Mouse (Mus musculus) c-Kit-positive CD71-positive TER-119-positive erythroid progenitor cells, embryonic 14.5 days (primary cell): ENCODE data around the gene Duxf3.
"Not testable (repeated sequence)": the region's sequence is repeated elsewhere in the genome, so short reads cannot be mapped to it uniquely, and the experiment has no call there.

Experiments
- DNase-seq: peaks from one replicate; pipeline ENCODE4 v3.0.0-alpha.2; 2013; ENCODE audit warnings: low spot score

Duxf3 gene

DNA sequence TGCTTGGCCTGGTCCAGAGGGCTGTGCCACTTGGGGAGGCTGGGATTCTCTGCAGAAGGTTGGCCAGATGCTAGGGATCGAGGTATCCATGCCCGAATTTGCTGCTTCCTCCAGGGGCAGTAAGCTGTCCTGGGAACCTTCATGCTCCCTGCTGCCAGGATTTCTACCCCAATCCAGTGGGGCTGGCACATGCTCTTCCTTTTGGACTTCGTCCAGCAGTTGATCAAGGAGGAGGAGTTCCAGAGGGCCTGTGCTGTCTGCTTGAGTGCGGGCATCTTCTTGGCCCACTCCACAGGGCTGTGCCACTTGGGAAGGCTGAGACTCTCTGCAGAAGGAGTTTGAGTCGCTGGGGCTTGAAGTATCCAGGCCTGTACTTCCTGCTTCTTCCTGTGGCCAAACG lies 9.3 kb downstream of the Duxf3 start:
- DNase-seq = not testable (repeated sequence)

DNA sequence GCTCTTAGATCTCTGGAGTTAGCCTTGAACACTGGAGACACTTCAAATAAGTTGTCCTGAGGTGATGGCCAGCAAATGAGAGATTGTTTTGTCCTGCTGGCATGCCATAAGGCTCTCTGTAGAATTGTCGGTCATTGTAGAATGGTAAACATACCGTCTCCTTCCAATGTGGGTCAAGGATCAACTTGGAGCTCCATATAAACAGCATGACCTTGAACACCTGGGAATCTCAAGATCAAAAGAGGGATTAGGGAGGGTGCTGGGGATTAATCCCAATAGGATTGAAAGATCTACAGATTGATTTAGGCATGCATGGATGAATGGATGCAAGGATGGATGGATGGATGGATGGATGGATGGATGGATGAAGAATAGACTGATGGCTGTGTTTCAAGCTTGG lies 10.9 kb downstream of the Duxf3 start:
- not testable (repeated sequence) for DNase-seq

DNA sequence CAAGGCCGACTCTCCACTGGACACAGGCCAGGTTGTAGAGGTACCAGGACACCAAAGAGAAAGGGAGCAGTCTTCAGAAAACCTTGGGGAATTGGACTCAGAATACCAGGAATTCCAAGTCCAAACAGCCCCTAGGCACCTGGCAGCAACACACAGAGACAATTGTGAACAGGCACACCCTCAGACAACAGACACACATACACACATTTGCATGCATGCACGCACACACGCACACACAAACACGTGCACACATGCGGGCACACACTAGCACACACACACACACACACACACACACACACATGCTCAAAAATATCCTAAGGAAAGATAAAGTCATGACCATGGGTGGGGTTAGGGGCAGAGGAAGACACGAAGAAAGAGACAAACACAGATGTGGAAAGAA lies 11.7 kb downstream of the Duxf3 start:
- DNase-seq = no peak

DNA sequence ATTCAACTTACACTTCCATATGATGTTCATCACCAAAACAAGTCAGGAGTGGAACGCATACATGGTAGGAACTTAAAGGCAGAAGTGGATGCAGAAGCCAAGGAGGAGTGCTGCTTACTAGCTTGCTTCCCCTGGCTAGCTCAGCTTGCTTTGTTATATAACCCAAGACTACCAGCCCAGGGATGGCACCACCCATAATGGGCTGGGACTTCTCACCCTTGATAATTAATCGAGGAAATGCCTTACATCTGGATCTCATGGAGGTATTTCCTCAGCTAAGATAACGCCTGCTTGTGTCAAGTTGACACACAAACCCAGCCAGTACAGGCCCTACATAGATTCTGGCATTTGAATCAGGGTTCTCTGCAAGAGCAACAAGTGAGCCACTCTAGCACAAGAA lies 15.1 kb downstream of the Duxf3 start:
- no peak for DNase-seq

DNA sequence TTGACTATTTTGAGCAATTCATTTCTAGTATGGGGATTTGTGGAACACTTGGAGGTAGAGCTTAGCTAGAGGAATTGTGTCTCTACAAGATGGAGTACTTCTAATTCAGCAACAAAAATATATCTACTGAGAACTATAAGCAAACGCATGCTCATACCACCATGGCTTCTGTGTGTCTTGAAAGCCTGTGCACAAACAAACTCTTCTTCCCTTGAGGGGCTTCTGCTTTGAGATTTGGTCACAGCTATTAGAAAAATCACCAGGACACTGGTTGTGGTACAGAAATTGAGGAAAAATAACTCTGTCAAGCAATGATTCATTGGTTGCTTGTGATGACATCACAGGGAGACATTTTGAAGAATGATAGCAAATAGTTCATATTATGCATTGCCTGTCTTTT lies 17.1 kb downstream of the Duxf3 start:
- DNase-seq = no peak

DNA sequence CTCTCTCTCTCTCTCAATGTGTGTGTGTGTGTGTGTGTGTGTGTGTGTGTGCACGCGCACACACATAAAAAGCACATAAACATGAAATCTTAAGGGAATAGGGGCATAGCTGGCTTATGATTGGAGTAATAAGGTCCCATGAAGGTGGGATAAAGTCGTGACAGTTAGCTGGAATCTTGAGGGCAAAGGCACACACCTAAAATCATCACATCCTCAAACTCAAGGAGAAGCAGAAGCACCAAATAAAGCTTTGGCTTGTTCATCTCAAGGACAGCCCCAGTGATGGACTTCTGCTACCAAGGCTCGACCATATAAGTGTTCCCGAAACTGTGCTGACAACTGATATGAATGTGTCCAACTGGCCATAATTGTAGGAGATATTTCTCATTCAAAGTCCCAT lies 17.5 kb downstream of the Duxf3 start:
- no peak for DNase-seq

DNA sequence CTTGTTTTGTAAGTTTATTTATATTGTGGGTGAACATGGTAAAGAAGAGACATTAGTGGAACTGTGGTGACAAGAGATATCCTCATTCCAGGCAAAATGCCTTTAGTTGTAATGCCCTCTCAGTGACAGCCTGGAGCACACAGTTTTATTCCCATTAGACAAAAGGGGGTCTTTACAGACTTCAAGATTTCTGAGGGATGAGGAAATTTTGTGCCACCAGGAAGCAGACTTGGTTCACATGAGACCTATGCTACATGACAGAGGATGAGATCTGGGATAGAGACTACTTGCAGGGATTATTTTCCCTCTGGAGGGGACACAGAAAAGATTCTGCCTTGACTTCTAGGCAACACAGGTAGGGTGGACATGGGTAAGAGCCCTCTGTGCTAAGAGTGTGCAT lies 18.0 kb downstream of the Duxf3 start:
- no peak for DNase-seq

DNA sequence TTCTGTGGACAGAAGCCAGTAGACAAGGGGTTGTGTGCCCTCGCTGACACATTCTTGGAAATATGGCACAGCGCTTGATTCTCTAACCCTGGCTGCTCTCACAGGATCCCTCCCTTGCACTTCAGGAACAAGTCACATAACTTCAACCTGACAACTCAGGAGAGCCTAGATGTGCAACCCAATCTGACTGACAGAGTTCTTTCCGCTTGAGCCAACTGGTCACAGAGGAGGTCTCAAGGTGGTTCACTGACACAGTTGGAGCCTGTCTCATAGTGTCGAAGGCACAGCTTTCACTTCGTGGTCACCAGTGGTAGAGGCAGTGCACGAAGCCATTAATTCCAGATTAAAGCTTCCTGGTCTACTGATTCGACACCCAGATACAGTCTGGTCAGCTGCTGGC lies 20.2 kb downstream of the Duxf3 start:
- no peak for DNase-seq

DNA sequence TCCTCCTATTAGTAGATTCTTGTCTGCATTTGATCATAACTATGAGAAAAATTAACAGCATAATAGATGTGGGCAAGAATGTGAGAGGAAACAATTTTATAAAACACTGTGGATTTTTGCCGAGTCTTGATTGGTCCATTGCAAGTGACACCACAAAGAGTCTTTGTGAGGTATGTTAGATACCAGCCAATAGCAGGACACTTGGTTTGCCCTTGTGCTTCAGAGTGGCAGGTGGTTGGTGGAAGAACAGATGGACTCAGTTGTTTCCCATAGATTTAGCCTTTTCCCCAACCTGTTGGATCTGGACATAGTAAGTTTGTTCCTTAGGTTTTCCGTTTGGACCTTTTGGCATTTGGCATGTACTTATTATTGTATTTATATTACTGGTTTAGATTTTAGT lies 21.3 kb downstream of the Duxf3 start:
- no peak for DNase-seq

DNA sequence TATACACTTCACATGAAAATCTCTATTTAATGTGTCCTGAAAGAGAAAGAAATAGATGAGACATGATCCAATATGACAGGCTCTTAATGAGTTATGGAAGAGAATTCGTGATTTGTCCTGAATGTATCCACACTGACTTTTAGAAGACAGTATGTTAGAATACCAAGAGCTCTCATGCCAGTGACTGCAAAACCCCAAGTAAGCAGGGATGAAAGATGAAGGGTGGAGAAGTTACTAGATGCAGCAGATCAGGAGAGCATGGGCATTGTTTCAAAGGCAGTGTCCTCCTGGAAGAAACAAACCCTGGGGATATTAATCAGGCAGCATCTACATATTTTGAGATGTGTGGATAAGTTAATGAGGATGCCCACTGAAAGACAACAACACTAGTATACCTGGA lies 22.0 kb downstream of the Duxf3 start:
- DNase-seq = no peak

DNA sequence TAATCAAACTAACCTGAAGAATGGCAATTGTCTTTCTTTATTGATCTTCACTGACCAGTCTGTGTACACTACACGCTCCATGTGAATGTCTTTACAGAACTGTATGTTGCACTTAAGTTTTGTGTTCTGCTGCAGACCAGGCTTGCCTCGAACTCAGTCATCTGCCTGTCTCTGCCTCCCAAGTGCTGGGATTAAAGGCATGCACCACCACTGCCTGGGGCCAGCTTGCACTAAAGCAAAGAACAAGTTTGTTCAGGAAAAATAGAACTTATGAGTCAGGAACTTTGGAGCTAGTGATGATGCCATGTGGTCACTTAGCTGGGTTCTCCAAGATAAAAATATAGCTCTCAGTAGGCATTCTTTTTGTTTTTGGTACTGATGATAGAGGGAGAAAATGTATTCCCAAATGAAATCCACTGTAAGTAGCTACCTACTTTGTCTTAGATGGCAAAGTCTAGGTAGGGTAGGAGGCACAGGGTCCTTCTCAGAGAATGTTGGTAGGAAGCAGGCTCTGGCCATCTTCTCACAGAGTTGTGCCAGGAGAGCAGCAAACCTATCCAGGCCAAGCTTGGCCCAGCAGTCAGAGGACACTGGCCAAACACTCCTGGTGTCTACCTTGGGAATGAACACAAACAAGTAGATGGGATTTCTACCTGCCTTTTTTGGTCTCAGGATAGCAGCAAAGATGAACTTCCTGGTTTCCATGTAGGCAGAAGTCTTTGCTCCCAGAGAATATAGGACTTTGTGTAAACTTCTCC lies 22.6 kb downstream of the Duxf3 start:
- DNase-seq = no peak

DNA sequence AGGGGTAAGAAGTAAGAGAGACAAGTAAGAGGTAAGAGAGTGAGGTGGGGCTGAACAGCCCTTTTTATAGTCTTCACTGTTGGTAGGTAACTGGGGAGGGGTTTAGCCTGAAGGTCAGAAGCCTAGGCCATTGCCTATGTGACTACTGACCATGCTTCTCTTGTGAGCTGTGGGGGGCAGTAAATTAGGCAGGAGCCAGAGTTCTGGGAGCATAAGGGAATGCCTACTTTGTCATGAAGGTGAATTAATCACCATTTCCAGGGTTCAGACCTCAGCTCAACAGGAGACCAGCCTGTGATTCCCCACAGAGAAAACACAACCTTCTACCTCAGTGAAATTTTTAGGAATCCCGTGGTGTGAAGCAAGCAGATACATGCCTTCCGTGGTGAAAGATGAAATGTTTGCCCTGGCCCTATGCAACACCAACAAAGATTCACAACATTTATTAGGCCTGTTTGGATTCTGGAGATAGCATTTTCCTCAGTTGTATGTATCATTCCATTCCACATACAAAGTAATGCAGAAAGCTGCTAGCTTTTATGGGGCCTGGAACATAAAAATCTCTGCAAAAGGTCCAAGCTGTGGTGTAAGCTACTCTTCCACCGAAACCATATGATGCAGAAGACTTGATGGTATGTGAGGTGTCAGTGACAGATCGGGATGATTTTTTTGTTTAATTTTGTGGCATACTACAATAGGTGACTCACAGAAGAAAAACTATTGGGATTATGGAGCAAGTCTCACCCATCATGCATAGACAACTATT lies 25.7 kb downstream of the Duxf3 start:
- no peak for DNase-seq

DNA sequence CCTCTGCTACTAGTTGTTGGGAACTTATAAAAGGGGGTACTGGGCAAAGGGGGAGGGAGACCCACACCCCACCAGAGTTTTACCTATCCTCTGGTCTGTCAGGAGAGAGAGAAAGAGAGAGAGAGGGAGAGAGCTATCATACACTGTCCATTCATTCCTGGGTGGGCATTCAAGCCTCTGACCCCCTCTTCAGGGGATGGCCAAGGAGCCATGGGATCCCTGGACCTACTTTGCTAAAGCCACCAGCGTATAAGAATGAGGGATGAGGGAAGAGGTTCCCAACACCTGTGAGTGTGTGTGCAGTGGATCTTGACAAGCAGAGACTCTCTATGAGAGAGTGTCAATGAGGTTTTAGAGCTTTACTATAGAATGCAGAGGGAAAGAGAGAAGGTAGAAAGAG lies 26.5 kb downstream of the Duxf3 start:
- DNase-seq = no peak
